Mouse (Mus musculus) ES-Bruce4 (cell line): Measurements from ENCODE around the gene Golt1a. TPM values are rescaled to one million over a fixed set of nuclear protein-coding genes. Genes with fewer than 3 reads are reported as not detected.

Experiments
- H3K27ac ChIP-seq: 2 replicates; pipeline ENCODE4 v1.5.1; 2012; ENCODE audit warnings: low read length, inconsistent platforms; ENCODE audit not compliant: insufficient read depth
- H3K27me3 ChIP-seq: 2 replicates; pipeline ENCODE4 v1.6.1; 2012; ENCODE audit warnings: mild to moderate bottlenecking, low read length, inconsistent platforms; ENCODE audit not compliant: control insufficient read depth, poor library complexity, insufficient read depth, severe bottlenecking
- H3K36me3 ChIP-seq: 2 replicates; pipeline ENCODE4 v1.6.1; 2012; ENCODE audit warnings: inconsistent platforms, mild to moderate bottlenecking, low read length, moderate library complexity; ENCODE audit not compliant: control insufficient read depth, poor library complexity, insufficient read depth, severe bottlenecking
- H3K4me1 ChIP-seq: one replicate; pipeline ENCODE4 v1.8.1; 2011; ENCODE audit warnings: low read length; ENCODE audit not compliant: control insufficient read depth, insufficient read depth
- H3K4me3 ChIP-seq: 2 replicates; pipeline ENCODE4 v1.5.1; 2011; ENCODE audit warnings: low read depth, mild to moderate bottlenecking, low read length
- H3K9ac ChIP-seq: 2 replicates; pipeline ENCODE4 v1.6.1; 2012; ENCODE audit warnings: low read depth, mild to moderate bottlenecking, inconsistent platforms; ENCODE audit not compliant: poor library complexity, severe bottlenecking
- H3K9me3 ChIP-seq: replicated peaks from 2 replicates; pipeline ENCODE4 v1.6.1; 2012; ENCODE audit warnings: mild to moderate bottlenecking, low read length, inconsistent platforms; ENCODE audit not compliant: control insufficient read depth, poor library complexity, insufficient read depth, severe bottlenecking
- CTCF ChIP-seq: IDR thresholded peaks from one replicate; pipeline ENCODE4 v1.8.1; 2011; ENCODE audit warnings: low read depth, low read length
- EP300 ChIP-seq: IDR thresholded peaks from 2 replicates; pipeline ENCODE4 v1.6.1; 2011; ENCODE audit warnings: low read depth, low read length; ENCODE audit not compliant: insufficient read depth
- POLR2A ChIP-seq: IDR thresholded peaks from one replicate; pipeline ENCODE4 v1.8.1; 2011; ENCODE audit warnings: low read length; ENCODE audit not compliant: insufficient read depth
- polyA plus RNA-seq: library from polyadenylated mRNA; stranded (reverse); fragments of >200 nt; gene quantifications from 2 replicates; pipeline ENCODE4 v1.2.4, GENCODE M21; 2011; ENCODE audit warnings: low read depth; ENCODE audit not compliant: missing spikeins, insufficient read depth, insufficient read length

Gene Golt1a
- polyA plus RNA-seq, 1 experiment = not detected

- no peaks in the 10 kb centered on the region for H3K36me3 ChIP-seq
- H3K9me3 ChIP-seq = no peaks in the 10 kb centered on the region
- no peaks in the 10 kb centered on the region for H3K4me1 ChIP-seq
- H3K9ac ChIP-seq = no peak overlapping the region
- no peaks in the 10 kb centered on the region for H3K27me3 ChIP-seq
- no peak overlapping the region for H3K27ac ChIP-seq
- no peak for TF ChIP-seq POLR2A
- no peak for TF ChIP-seq EP300
- no peak for TF ChIP-seq CTCF
- H3K4me3 ChIP-seq = no peak overlapping the region
Measured at GRCm38 (mm10) chr1:133347226-133347625, 37.6 kb downstream of the Golt1a start.

GRCm38 (mm10) chr1:133347693-133348520 is 38.3 kb downstream of the Golt1a start:
- no peak overlapping the region for H3K27ac ChIP-seq
- H3K4me1 ChIP-seq = no peaks in the 10 kb centered on the region
- H3K4me3 ChIP-seq = no peak overlapping the region
- TF ChIP-seq CTCF (no peak), EP300 (no peak), POLR2A (no peak)
- no peaks in the 10 kb centered on the region for H3K36me3 ChIP-seq
- no peaks in the 10 kb centered on the region for H3K9me3 ChIP-seq
- no peak overlapping the region for H3K9ac ChIP-seq
- H3K27me3 ChIP-seq = no peaks in the 10 kb centered on the region

GRCm38 (mm10) chr1:133350210-133350609 is 40.6 kb downstream of the Golt1a start, which contains the start of gene Ren1:
Ren1 (plus strand) TSS chr1:133350510.
- TF ChIP-seq POLR2A = no peak
- TF ChIP-seq EP300 = no peak
- TF ChIP-seq CTCF = no peak
- Histone ChIP-seq H3K27ac (no peak within 1 kb of the TSS), H3K9me3 (no peaks in the 10 kb centered on the region), H3K9ac (no peak within 1 kb of the TSS), H3K4me3 (no peak within 1 kb of the TSS), H3K27me3 (no peaks in the 10 kb centered on the region), H3K4me1 (no peaks in the 10 kb centered on the region), H3K36me3 (no peaks in the 10 kb centered on the region)

GRCm38 (mm10) chr1:133351762-133352161 is 42.2 kb downstream of the Golt1a start:
- TF ChIP-seq POLR2A = no peak
- no peak for TF ChIP-seq EP300
- no peak for TF ChIP-seq CTCF
- Histone ChIP-seq H3K9me3 (no peaks in the 10 kb centered on the region), H3K9ac (no peak overlapping the region), H3K36me3 (no peaks in the 10 kb centered on the region), H3K27ac (no peak overlapping the region), H3K4me1 (no peaks in the 10 kb centered on the region), H3K27me3 (no peaks in the 10 kb centered on the region), H3K4me3 (no peak overlapping the region)

GRCm38 (mm10) chr1:133353371-133353809 is 43.8 kb downstream of the Golt1a start:
- Histone ChIP-seq H3K27ac (no peak overlapping the region), H3K9ac (no peak overlapping the region), H3K9me3 (no peaks in the 10 kb centered on the region), H3K27me3 (no peaks in the 10 kb centered on the region), H3K4me3 (no peak overlapping the region), H3K4me1 (no peaks in the 10 kb centered on the region), H3K36me3 (no peaks in the 10 kb centered on the region)
- TF ChIP-seq CTCF (peak; percentile 97), EP300 (no peak)

GRCm38 (mm10) chr1:133355469-133355868 is 45.9 kb downstream of the Golt1a start:
- H3K4me3 ChIP-seq = no peak overlapping the region
- no peak overlapping the region for H3K9ac ChIP-seq
- no peak for TF ChIP-seq CTCF
- TF ChIP-seq POLR2A = no peak
- TF ChIP-seq EP300 = no peak
- no peaks in the 10 kb centered on the region for H3K4me1 ChIP-seq
- no peaks in the 10 kb centered on the region for H3K9me3 ChIP-seq
- H3K36me3 ChIP-seq = no peaks in the 10 kb centered on the region
- H3K27me3 ChIP-seq = no peaks in the 10 kb centered on the region
- H3K27ac ChIP-seq = no peak overlapping the region
